Mouse (Mus musculus) hindbrain, embryonic 15.5 days (tissue): Measurements from ENCODE around the gene Gm11541. TPM values are rescaled to one million over a fixed set of nuclear protein-coding genes. Genes with fewer than 3 reads are reported as not detected.

Experiments
- ATAC-seq: fragments of 200-750 bp; cut with Nextera tagmentation; 2 replicates; pipeline ENCODE4 v1.8.0; 2017; ENCODE audit warnings: low read depth, moderate number of reproducible peaks, moderate TSS enrichment; ENCODE audit not compliant: low FRiP score
- H3K27ac ChIP-seq: fragments of 300-500 bp; sonication (generic); replicated peaks from 2 replicates; pipeline ENCODE4 v1.5.1; 2015; ENCODE audit warnings: mild to moderate bottlenecking, inconsistent platforms
- H3K27me3 ChIP-seq: fragments of 300-500 bp; sonication (generic); 2 replicates; pipeline ENCODE4 v1.6.1; 2015; ENCODE audit warnings: control low read depth, inconsistent platforms
- H3K36me3 ChIP-seq: fragments of 300-500 bp; sonication (generic); 2 replicates; pipeline ENCODE4 v1.6.1; 2015; ENCODE audit warnings: control low read depth, inconsistent platforms
- H3K4me1 ChIP-seq: fragments of 300-500 bp; sonication (generic); replicated peaks from 2 replicates; pipeline ENCODE4 v1.6.1; 2015; ENCODE audit warnings: control low read depth, inconsistent platforms
- H3K4me2 ChIP-seq: fragments of 300-500 bp; sonication (generic); 2 replicates; pipeline ENCODE4 v1.6.1; 2015; ENCODE audit warnings: moderate library complexity, mild to moderate bottlenecking, inconsistent platforms
- H3K4me3 ChIP-seq: fragments of 300-500 bp; sonication (generic); 2 replicates; pipeline ENCODE4 v1.5.1; 2015; ENCODE audit warnings: mild to moderate bottlenecking, inconsistent platforms
- H3K9ac ChIP-seq: fragments of 300-500 bp; sonication (generic); 2 replicates; pipeline ENCODE4 v1.6.1; 2015; ENCODE audit warnings: inconsistent platforms
- H3K9me3 ChIP-seq: fragments of 300-500 bp; sonication (generic); 2 replicates; pipeline ENCODE4 v1.6.1; 2016; ENCODE audit warnings: control low read depth, inconsistent platforms
- WGBS: fragments of 180-500 bp; shearing (Covaris S2); methylation state at CpG from one replicate; pipeline ENCODE4 v1.1.7; 2015; 5-methylcytosine and 5-hydroxymethylcytosine counted together
- polyA plus RNA-seq: library from polyadenylated mRNA; unstranded; fragments of >200 nt; fragmentation: Nextera tagmentation; extraction: Ambion mirVana; gene quantifications from 2 replicates; pipeline ENCODE4 v1.2.1, GENCODE M21; 2015

Gene Gm11541
- 0.17 and 0.30 TPM in 2 replicates for polyA plus RNA-seq

GRCm38 (mm10) chr11:94704472-94704871 lies at the start of gene Gm11541:
Gene Gm11541 (minus strand): TSS chr11:94704499.
- Histone ChIP-seq H3K36me3 (no peaks in the 10 kb centered on the region), H3K9me3 (no peaks in the 10 kb centered on the region), H3K27me3 (no peaks in the 10 kb centered on the region), H3K4me2 (no peak within 1 kb of the TSS), H3K4me3 (no peak within 1 kb of the TSS), H3K9ac (no peak within 1 kb of the TSS), H3K27ac (no peak within 1 kb of the TSS), H3K4me1 (peaks cover 3% of the 10 kb centered on the region; the same call in 1 of the 2 replicates)
- 59% methylated on average over 5 of the region's 5 CpGs for WGBS
- no peak for ATAC-seq

DNA sequence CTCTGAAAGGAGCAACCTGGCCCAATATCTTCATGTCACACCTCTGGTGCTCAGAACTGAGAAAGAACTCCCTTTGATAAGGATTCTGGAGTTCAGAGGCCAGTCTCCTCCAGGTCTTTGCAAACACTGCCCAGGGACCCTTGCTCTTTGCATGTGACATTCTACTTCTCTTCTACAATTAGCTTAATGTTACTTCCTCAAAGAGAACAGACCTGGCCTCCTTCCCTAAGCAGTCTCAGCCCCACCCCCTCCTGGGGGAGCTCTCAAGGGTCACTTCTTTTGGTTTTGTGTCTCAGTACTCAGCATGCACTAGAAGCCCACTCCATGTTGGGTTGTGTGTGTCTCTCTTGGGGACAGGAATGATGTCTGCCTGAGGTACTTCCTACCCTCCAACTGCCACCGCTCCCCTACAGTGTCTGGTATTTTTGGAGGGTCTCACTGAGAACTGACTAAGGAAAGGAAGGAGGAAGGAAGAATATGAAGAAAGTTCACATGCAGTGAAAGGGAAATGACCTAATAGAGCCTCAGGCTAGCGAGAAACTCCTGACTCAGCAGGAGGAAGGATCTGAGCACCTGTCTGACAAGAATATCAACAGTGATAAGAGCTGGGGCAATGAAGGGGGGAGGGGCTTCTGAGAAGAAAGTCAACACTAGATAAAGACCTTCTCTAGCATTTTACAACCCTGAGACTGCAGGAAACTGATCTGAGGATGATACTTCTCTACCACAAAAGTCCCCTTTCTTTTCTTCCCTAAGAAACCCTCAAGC lies 48.8 kb upstream of the Gm11541 start:
- Histone ChIP-seq H3K9ac (no peak overlapping the region), H3K9me3 (no peaks in the 10 kb centered on the region), H3K36me3 (no peaks in the 10 kb centered on the region), H3K27me3 (no peaks in the 10 kb centered on the region), H3K4me1 (no peaks in the 10 kb centered on the region), H3K27ac (no peak overlapping the region), H3K4me3 (no peak overlapping the region), H3K4me2 (no peak overlapping the region)
- 70% methylated on average over 2 of the region's 2 CpGs for WGBS
- ATAC-seq = no peak

DNA sequence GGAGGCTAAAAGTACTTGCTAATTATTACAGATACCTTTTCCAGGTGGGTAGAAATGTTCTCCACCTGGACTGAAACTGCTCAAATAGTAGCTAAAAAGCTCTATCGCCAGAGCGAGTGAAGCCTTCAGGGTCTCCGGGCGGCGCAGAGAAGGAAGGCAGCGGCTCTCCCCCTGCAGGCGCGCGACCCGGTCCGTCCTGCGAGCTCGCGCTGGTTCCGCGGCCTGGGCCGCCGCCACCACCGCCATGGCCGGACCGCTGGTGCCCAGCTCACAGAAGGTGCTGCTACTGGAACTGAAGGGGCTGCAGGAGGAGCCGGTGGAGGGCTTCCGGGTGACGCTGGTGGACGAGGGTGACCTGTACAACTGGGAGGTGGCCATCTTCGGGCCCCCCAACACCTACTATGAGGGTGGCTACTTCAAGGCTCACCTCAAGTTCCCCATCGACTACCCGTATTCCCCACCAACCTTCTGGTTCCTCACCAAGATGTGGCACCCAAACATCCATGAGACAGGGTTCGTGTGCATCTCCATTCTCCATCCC lies 37.5 kb upstream of the Gm11541 start, which contains the start of gene Cdc34b:
Gene Cdc34b (plus strand): TSS at position 51 of the 541 bp plus-strand sequence.
- Histone ChIP-seq H3K27ac (no peak within 1 kb of the TSS), H3K4me3 (no peak within 1 kb of the TSS), H3K27me3 (no peaks in the 10 kb centered on the region), H3K9me3 (no peaks in the 10 kb centered on the region), H3K9ac (no peak within 1 kb of the TSS), H3K36me3 (no peaks in the 10 kb centered on the region), H3K4me1 (no peaks in the 10 kb centered on the region), H3K4me2 (no peak within 1 kb of the TSS)
- WGBS = 87% methylated on average over 29 of the region's 29 CpGs
- no peak for ATAC-seq

DNA sequence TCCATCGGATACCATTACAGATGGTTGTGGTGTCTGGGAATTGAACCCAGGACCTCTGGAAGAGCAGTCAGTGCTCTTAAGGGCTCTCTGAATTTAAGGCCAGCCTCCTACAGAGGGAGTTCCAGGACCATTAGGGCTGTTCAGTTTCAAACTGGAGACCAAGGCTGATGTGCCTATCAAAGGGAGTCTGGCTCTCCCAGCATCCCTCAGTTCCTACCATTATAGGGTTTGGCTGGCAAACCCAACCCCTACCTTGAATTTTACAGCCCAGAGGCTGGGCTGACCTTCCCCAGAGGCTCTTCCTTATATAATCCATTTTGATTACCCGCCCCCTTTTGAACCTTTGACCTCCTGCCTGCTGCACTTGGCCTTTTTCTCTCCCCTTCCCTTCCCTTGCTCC lies 31.4 kb upstream of the Gm11541 start:
- no peaks in the 10 kb centered on the region for H3K9me3 ChIP-seq
- H3K9ac ChIP-seq = no peak overlapping the region
- H3K36me3 ChIP-seq = no peaks in the 10 kb centered on the region
- no peak for ATAC-seq
- H3K27me3 ChIP-seq = no peaks in the 10 kb centered on the region
- no peak overlapping the region for H3K27ac ChIP-seq
- H3K4me2 ChIP-seq = no peak overlapping the region
- 86% methylated on average over 2 of the region's 2 CpGs for WGBS
- no peak overlapping the region for H3K4me3 ChIP-seq
- no peaks in the 10 kb centered on the region for H3K4me1 ChIP-seq

DNA sequence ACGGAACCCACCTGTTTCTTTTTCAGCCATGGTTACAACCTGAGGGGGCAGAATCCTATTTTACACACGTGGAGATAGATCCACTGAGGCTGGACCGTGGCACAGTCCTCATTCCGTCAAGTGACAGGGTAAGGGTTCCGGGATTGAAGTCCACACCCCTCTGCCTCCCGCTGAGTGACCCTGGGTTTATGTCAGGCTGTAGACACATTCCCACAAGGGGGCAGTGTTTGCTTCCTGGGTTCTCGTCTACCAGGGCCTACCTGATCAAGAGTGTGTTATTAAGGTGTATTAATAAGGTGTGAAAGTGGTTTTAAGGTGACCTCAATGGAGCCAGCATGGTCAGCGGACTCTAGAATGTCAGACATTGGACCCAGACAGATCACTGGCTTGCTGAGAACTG lies 28.5 kb upstream of the Gm11541 start:
- WGBS = 41% methylated on average over 8 of the region's 8 CpGs
- H3K27ac ChIP-seq = no peak overlapping the region

DNA sequence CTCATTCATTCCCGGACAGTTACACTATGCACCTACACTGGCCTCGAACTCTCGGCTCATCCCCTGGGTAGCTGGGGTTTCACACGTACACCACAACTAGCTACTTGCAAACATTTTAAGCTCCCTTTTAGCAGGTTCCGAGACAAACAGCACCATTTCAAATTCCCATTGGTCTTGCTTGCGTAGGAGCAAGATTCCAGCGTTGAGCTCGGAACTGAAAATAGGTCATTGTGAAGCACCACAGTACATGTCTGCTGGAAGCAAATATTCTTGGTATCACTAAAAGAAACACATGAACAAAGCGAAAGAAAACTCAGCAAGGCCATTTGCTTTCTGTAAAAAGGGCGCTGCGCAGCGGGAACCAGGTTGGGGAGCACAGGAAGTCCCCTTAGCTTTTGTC lies 26.9 kb upstream of the Gm11541 start:
- H3K4me1 ChIP-seq = no peaks in the 10 kb centered on the region
- 87% methylated on average over 12 of the region's 12 CpGs for WGBS
- no peaks in the 10 kb centered on the region for H3K27me3 ChIP-seq
- H3K9me3 ChIP-seq = no peaks in the 10 kb centered on the region
- H3K36me3 ChIP-seq = no peaks in the 10 kb centered on the region
- no peak overlapping the region for H3K9ac ChIP-seq
- H3K4me2 ChIP-seq = no peak overlapping the region
- H3K4me3 ChIP-seq = no peak overlapping the region
- no peak for ATAC-seq
- no peak overlapping the region for H3K27ac ChIP-seq

More for the DNA sequence above, 28.5 kb upstream of the Gm11541 start:
- Histone ChIP-seq H3K27me3 (no peaks in the 10 kb centered on the region), H3K36me3 (no peaks in the 10 kb centered on the region), H3K4me2 (no peak overlapping the region), H3K4me3 (no peak overlapping the region), H3K9me3 (no peaks in the 10 kb centered on the region), H3K9ac (no peak overlapping the region), H3K4me1 (no peaks in the 10 kb centered on the region)
- no peak for ATAC-seq

DNA sequence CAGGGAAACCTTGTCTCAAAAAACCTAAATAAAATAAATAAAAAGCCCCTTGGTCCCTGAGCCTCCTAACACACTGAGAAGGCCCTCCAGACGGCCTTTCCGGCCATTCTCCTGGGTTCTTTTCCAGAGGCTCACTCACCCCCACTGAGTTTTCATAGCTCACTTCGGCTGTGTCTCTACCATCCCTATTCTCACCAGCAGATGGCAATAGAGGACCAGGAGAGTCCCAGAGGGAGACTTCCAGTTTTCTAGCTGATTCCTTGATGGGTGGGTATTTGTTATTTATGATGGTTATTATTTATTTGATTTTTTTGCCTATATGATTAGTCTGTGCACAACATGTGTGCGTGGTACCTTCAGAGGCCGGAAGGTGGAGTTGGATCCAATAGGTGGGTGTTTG lies 26.0 kb upstream of the Gm11541 start:
- WGBS = 29% methylated on average over 5 of the region's 5 CpGs
- H3K27ac ChIP-seq = no peak overlapping the region
- H3K4me2 ChIP-seq = no peak overlapping the region
- no peak overlapping the region for H3K4me3 ChIP-seq
- no peak for ATAC-seq
- H3K36me3 ChIP-seq = no peaks in the 10 kb centered on the region
- H3K4me1 ChIP-seq = no peaks in the 10 kb centered on the region
- no peak overlapping the region for H3K9ac ChIP-seq
- H3K27me3 ChIP-seq = no peaks in the 10 kb centered on the region
- H3K9me3 ChIP-seq = no peaks in the 10 kb centered on the region

- H3K27ac ChIP-seq = no peak overlapping the region
- H3K4me3 ChIP-seq = no peak overlapping the region
- ATAC-seq = no peak
- no peaks in the 10 kb centered on the region for H3K9me3 ChIP-seq
- H3K4me1 ChIP-seq = no peaks in the 10 kb centered on the region
- no peak overlapping the region for H3K9ac ChIP-seq
- no peak overlapping the region for H3K4me2 ChIP-seq
- no peaks in the 10 kb centered on the region for H3K27me3 ChIP-seq
- H3K36me3 ChIP-seq = no peaks in the 10 kb centered on the region
- WGBS = 31% methylated on average over 4 of the region's 4 CpGs
These were observed 25.3 kb upstream of the Gm11541 start for GRCm38 (mm10) chr11:94729565-94729964.

DNA sequence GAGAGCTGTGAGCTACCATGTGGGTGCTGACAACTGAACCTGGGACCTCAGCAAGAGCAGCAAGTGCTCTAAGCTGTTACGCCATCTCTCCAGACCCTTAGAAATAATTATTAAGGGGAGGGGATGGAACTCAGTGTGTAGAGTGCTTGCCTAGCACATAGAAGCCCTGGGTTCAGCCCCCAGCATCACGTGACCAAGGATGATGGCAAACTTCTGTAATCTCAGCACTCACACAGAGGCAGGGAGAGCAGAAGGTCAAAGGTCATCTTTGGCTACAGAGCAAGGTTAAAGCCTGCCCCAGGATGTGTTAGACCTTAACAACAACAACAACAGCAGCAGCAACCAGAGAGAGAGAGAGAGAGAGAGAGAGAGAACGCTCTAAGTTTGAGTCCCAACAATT lies 24.2 kb upstream of the Gm11541 start:
- H3K36me3 ChIP-seq = no peaks in the 10 kb centered on the region
- no peak overlapping the region for H3K27ac ChIP-seq
- no peak for ATAC-seq
- H3K4me1 ChIP-seq = no peaks in the 10 kb centered on the region
- WGBS = 83% methylated on average over 3 of the region's 3 CpGs
- H3K4me2 ChIP-seq = no peak overlapping the region
- H3K27me3 ChIP-seq = no peaks in the 10 kb centered on the region
- no peak overlapping the region for H3K9ac ChIP-seq
- no peak overlapping the region for H3K4me3 ChIP-seq
- H3K9me3 ChIP-seq = no peaks in the 10 kb centered on the region

GRCm38 (mm10) chr11:94727306-94727705 lies 23.0 kb upstream of the Gm11541 start:
- Histone ChIP-seq H3K4me3 (no peak overlapping the region), H3K9ac (no peak overlapping the region), H3K36me3 (no peaks in the 10 kb centered on the region), H3K4me2 (no peak overlapping the region), H3K27me3 (no peaks in the 10 kb centered on the region), H3K4me1 (no peaks in the 10 kb centered on the region), H3K27ac (no peak overlapping the region), H3K9me3 (no peaks in the 10 kb centered on the region)
- no peak for ATAC-seq
- WGBS = 87% methylated on average over 3 of the region's 3 CpGs

- Histone ChIP-seq H3K27ac (no peak overlapping the region), H3K27me3 (no peaks in the 10 kb centered on the region), H3K9me3 (no peaks in the 10 kb centered on the region), H3K4me1 (no peaks in the 10 kb centered on the region), H3K36me3 (no peaks in the 10 kb centered on the region), H3K9ac (no peak overlapping the region), H3K4me3 (no peak overlapping the region), H3K4me2 (no peak overlapping the region)
- WGBS = 80% methylated on average over 2 of the region's 2 CpGs
- ATAC-seq = no peak
These were observed 14.9 kb upstream of the Gm11541 start for GRCm38 (mm10) chr11:94719216-94719615.

DNA sequence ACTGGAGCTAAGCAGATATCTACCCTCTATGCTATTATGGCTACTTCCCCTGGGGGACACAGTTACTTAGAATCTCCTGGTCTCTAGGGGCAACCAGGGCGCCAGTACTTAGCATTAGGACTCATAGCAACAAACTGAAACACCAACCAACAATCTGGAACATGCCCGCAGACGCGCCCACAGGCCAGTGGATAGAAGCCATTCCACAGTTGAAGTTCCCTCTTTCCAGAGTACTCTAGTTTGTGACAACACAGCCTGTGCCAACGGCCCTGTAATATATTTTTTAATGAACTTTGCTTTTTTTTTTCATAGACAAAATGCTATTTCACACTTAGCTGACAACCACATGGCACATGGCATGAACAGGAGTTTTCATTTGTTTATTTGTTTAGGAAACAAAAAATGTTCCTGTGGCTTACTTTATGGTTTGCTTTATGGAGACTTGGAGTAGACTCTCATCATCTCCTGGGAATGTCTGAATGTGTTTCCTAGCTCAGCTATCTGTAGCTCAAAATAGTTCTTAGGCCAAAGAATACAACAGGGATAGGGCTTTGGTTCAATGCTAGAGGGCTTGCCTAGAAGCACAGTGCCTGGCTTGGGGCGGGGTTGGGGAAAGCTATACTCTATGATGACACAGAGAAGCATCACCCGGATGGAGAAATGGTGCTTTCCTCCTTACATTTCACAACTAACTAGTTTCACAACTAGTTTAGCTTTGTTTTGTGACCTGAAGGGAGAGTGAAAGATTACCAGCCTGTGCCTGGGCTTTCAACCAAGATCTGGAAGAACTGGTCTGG lies 14.0 kb upstream of the Gm11541 start:
- no peaks in the 10 kb centered on the region for H3K27me3 ChIP-seq
- ATAC-seq = no peak
- H3K4me3 ChIP-seq = no peak overlapping the region
- no peak overlapping the region for H3K9ac ChIP-seq
- H3K4me1 ChIP-seq = 0 out of 2 replicates have a peak, but pooled peaks cover 3% of the 10 kb centered on the region
- no peaks in the 10 kb centered on the region for H3K9me3 ChIP-seq
- H3K36me3 ChIP-seq = no peaks in the 10 kb centered on the region
- H3K4me2 ChIP-seq = no peak overlapping the region
- 90% methylated on average over 7 of the region's 7 CpGs for WGBS
- no peak overlapping the region for H3K27ac ChIP-seq
